Mouse (Mus musculus) midbrain, postnatal 0 days (tissue): ENCODE measurements around the gene Grk5. TPM values are rescaled to one million over a fixed set of nuclear protein-coding genes. Genes with fewer than 3 reads are reported as not detected.
"Not testable (repeated sequence)": the region's sequence is repeated elsewhere in the genome, so short reads cannot be mapped to it uniquely, and the experiment has no call there.

Source experiments
- ATAC-seq: fragments of 200-750 bp; cut with Nextera tagmentation; 2 replicates; pipeline ENCODE4 v1.8.0; 2017; ENCODE audit warnings: moderate number of reproducible peaks, mild to moderate bottlenecking, moderate TSS enrichment, moderate library complexity; ENCODE audit not compliant: low FRiP score
- DNase-seq: peaks from one replicate; pipeline ENCODE4 v3.0.0-alpha.2; 2015; ENCODE audit warnings: low spot score
- H3K27ac ChIP-seq: fragments of 300-500 bp; sonication (generic); 2 replicates; pipeline ENCODE4 v1.5.1; 2014; ENCODE audit warnings: low read depth, mild to moderate bottlenecking, low read length, mixed read lengths
- H3K27me3 ChIP-seq: fragments of 300-500 bp; sonication (generic); 2 replicates; pipeline ENCODE4 v1.6.1; 2014; ENCODE audit warnings: low read length, control low read depth, mixed read lengths; ENCODE audit not compliant: insufficient read depth
- H3K36me3 ChIP-seq: fragments of 300-500 bp; sonication (generic); 2 replicates; pipeline ENCODE4 v1.6.1; 2014; ENCODE audit warnings: low read length, control low read depth, mixed read lengths; ENCODE audit not compliant: insufficient read depth
- H3K4me1 ChIP-seq: fragments of 300-500 bp; sonication (generic); 2 replicates; pipeline ENCODE4 v1.6.1; 2014; ENCODE audit warnings: mild to moderate bottlenecking, control low read depth, antibody characterized with exemption, low read length, mixed read lengths; ENCODE audit not compliant: insufficient read depth
- H3K4me2 ChIP-seq: fragments of 300-500 bp; sonication (generic); 2 replicates; pipeline ENCODE4 v1.6.1; 2014; ENCODE audit warnings: low read depth, mild to moderate bottlenecking, low read length, mixed read lengths; ENCODE audit not compliant: poor library complexity, severe bottlenecking
- H3K4me3 ChIP-seq: fragments of 300-500 bp; sonication (generic); 2 replicates; pipeline ENCODE4 v1.5.1; 2014; ENCODE audit warnings: low read depth, mild to moderate bottlenecking, low read length, moderate library complexity
- H3K9ac ChIP-seq: fragments of 300-500 bp; sonication (generic); replicated peaks from 2 replicates; pipeline ENCODE4 v1.6.1; 2014; ENCODE audit warnings: mild to moderate bottlenecking, low read length, moderate library complexity, mixed read lengths; ENCODE audit not compliant: poor library complexity, severe bottlenecking
- H3K9me3 ChIP-seq: fragments of 300-500 bp; sonication (generic); 2 replicates; pipeline ENCODE4 v1.6.1; 2016; ENCODE audit warnings: low read length, control low read depth
- CTCF ChIP-seq: IDR thresholded peaks from 2 replicates; pipeline ENCODE4 v1.5.1; 2016; ENCODE audit warnings: antibody characterized with exemption, mild to moderate bottlenecking
- WGBS: fragments of 180-500 bp; shearing (Covaris S2); extraction: QIAGEN DNeasy Blood & Tissue Kit; methylation state at CpG from one replicate; pipeline ENCODE4 v1.1.7; 2014; 5-methylcytosine and 5-hydroxymethylcytosine counted together
- polyA plus RNA-seq: library from polyadenylated mRNA; unstranded; fragments of >200 nt; fragmentation: Nextera tagmentation; extraction: Ambion mirVana; gene quantifications from 2 replicates; pipeline ENCODE4 v1.2.1, GENCODE M21; 2015
- total RNA-seq: library from RNA; depleted of rRNA; stranded (reverse); fragments of >200 nt; gene quantifications from 2 replicates; pipeline ENCODE4 v1.2.3, GENCODE M21; 2014

Grk5 gene
- total and polyA plus RNA-seq, 2 experiments from 2014 or later = 2.1 to 10.6 TPM

DNA sequence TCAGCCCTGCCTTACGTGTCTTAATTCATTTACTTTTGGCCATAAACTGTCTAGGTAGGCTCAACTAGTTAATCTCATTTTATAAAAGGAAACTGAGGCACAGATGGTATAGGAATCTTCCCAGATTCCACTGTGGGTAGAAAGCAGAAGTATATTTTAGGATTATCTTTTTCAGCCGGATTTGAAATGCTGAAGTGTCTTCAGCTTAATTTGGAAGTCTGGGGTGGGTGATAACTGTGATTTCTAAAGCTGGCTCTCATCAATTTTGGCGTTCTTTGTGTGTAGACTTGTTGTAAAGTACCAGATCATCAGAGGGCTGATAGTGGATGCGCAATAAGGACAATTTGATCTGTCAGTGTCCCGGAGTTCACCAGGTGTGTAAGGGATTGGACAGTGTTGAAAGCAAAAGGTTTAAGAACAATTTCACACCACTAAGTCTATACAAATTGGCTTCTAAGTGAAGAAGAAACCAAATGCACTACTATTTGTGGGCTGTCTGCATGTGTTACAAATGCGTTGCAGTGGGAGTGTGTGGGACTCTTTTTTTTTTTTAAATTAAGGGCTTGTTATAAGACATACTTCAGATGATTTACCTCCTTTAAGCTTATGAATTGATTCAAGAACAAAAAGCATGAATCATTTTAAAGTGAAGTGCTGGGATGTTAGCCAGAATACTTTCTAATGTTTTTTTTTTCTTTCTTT lies 27.5 kb downstream of the Grk5 start:
- H3K4me2 ChIP-seq = no peak overlapping the region
- no peak for ATAC-seq

DNA sequence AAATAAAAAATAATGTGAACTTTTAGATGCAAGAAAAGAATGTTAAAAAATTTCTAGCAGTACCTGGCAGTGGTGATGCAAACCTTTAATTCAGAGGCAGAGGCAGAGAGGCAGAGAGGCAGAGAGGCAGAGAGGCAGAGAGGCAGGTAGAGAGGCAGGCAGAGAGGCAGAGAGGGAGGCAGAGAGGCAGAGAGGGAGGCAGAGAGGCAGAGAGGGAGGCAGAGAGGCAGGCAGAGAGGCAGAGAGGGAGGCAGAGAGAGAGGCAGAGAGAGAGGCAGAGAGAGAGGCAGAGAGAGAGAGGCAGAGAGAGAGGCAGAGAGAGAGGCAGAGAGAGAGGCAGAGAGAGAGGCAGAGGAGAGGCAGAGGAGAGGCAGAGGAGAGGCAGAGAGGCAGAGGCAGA lies 35.0 kb downstream of the Grk5 start:
- not testable (repeated sequence) for H3K9me3 ChIP-seq, H3K4me1 ChIP-seq, H3K4me2 ChIP-seq, H3K27me3 ChIP-seq, ATAC-seq, H3K9ac ChIP-seq, H3K36me3 ChIP-seq, H3K4me3 ChIP-seq, H3K27ac ChIP-seq, DNase-seq

More for the DNA sequence above, 27.5 kb downstream of the Grk5 start:
- TF ChIP-seq CTCF = no peak
- Histone ChIP-seq H3K9me3 (no peaks in the 10 kb centered on the region), H3K9ac (no peak overlapping the region), H3K27me3 (no peaks in the 10 kb centered on the region), H3K36me3 (no peaks in the 10 kb centered on the region), H3K27ac (no peak overlapping the region), H3K4me3 (no peak overlapping the region), H3K4me1 (no peaks in the 10 kb centered on the region)
- WGBS = 87% methylated on average over 6 of the region's 6 CpGs
- DNase-seq = no peak

- no peaks in the 10 kb centered on the region; the same call in 1 of the 2 replicates for H3K4me1 ChIP-seq
- TF ChIP-seq CTCF = no peak
- H3K27ac ChIP-seq = no peak overlapping the region
- H3K4me3 ChIP-seq = no peak overlapping the region
- H3K36me3 ChIP-seq = no peaks in the 10 kb centered on the region
- no peaks in the 10 kb centered on the region for H3K27me3 ChIP-seq
- no peak for DNase-seq
- H3K9ac ChIP-seq = no peak overlapping the region
- H3K4me2 ChIP-seq = no peak overlapping the region
- no peak for ATAC-seq
- no peaks in the 10 kb centered on the region for H3K9me3 ChIP-seq
Measured at GRCm38 (mm10) chr19:60935001-60935400, 45.5 kb downstream of the Grk5 start.

DNA sequence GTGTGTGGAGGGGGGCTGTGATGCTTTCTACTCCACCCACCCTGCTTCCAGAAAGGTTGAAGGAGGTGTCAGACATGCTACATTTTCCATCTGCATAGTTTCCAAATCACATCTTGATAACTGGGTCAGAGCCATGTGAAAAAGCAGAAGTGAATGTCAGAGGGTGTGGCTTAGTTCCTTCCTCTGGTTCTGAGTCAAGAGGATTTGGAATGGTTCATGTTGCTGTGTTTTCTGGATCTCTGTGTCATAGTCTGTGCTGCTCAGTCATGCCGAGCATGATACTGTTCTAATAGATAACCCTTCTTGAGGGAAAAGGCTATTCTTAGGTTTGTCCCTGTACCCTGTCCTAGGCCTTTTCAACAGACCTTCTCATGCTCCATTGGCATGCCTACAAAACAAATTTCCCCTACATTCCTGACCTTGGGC lies 50.4 kb downstream of the Grk5 start:
- TF ChIP-seq CTCF = no peak
- DNase-seq = no peak
- H3K4me1 ChIP-seq = no peaks in the 10 kb centered on the region; the same call in 1 of the 2 replicates
- 68% methylated on average over 1 of the region's 1 CpGs for WGBS
- ATAC-seq = no peak
- H3K9me3 ChIP-seq = no peaks in the 10 kb centered on the region
- no peaks in the 10 kb centered on the region for H3K27me3 ChIP-seq
- no peak overlapping the region for H3K9ac ChIP-seq
- H3K27ac ChIP-seq = no peak overlapping the region
- H3K36me3 ChIP-seq = no peaks in the 10 kb centered on the region
- H3K4me2 ChIP-seq = no peak overlapping the region
- no peak overlapping the region for H3K4me3 ChIP-seq

DNA sequence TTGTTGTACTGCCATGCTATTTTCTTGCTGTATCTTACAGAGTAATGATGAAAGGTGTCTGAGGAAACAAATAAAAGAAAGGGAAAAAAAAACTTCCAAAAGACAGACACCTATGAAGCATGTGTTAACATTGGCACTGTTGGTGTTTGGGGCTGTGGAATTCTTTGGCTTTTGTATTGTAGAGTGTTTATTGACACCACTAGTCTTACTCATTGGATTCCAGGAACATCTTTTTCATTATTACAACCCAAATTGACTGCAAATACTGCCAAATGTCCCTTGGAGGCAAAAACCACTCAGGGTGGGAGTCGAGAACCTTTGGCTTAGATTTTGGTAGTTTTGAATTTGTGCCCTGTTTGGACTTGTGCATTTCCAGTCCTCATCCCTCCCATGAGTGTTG lies 51.3 kb downstream of the Grk5 start:
- no peak for TF ChIP-seq CTCF
- no peak overlapping the region for H3K4me3 ChIP-seq
- no peak overlapping the region for H3K27ac ChIP-seq
- DNase-seq (no peak), ATAC-seq (no peak)
- no peaks in the 10 kb centered on the region; the same call in 1 of the 2 replicates for H3K4me1 ChIP-seq
- 81% methylated on average over 1 of the region's 1 CpGs for WGBS
- H3K27me3 ChIP-seq = no peaks in the 10 kb centered on the region
- H3K36me3 ChIP-seq = no peaks in the 10 kb centered on the region
- no peak overlapping the region for H3K9ac ChIP-seq
- no peaks in the 10 kb centered on the region for H3K9me3 ChIP-seq
- H3K4me2 ChIP-seq = no peak overlapping the region

- Histone ChIP-seq H3K27ac (no peak overlapping the region), H3K36me3 (no peaks in the 10 kb centered on the region), H3K4me3 (no peak overlapping the region), H3K27me3 (no peaks in the 10 kb centered on the region), H3K9ac (no peak overlapping the region), H3K4me1 (no peaks in the 10 kb centered on the region), H3K9me3 (no peaks in the 10 kb centered on the region), H3K4me2 (no peak overlapping the region)
- no peak for TF ChIP-seq CTCF
- DNase-seq = peak; percentile 44
- WGBS = 56% methylated on average over 3 of the region's 3 CpGs
- ATAC-seq = no peak
Measured at GRCm38 (mm10) chr19:60945801-60946311, 56.3 kb downstream of the Grk5 start.
